Mouse (Mus musculus) naive thymus-derived CD4-positive, alpha-beta T cell, adult 2 months (primary cell): ENCODE data around the gene Dop1b.
A peak's percentile ranks its signal among the peaks of the same experiment; 100 is the strongest.
"Not testable (repeated sequence)": the region's sequence is repeated elsewhere in the genome, so short reads cannot be mapped to it uniquely, and the experiment has no call there.

Experiments used
- DNase-seq: peaks from one replicate; pipeline ENCODE4 v3.0.0-alpha.2; 2011; ENCODE audit warnings: low read depth

Dop1b gene

DNA sequence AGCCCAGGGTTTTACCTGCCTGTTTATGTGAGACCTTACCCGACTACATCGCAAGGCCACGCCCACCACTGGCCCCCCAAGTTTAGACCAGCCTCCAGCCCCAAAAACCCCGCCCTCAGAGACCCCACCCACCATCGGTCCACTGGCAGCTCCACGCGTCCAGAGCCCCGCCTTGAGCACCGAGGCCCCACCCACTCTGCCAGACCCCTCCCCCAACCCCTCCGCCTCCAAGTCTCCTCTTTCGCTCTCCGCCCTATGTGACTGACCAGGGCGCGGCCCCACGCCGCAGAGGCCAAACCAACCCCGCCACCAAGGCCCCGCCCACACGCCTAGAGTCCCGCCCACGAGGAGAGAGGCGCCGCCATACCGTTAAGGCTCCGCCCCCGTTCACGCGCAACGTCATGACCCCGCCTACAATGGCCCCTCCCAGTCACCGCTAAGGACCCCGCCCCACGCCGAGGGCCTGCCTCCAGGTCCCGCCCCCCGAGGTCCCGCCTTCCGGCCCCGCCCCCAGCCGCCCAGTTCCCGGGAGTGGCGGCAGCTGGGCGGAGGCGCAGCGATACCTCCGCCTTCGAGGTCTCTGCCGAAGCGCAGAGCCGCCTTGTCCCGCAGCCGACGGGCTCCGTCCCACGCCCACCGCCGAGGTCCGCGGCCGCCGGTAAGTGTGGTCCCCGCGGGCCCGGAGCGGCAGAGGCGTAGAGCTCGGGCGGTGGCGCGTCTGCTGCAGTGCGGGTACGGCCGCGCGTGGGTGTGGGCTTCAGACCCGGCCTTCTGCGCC, at the start of gene Dop1b:
Gene Dop1b (plus strand): TSS at position 494 of the 778 bp plus-strand sequence.
- peak; percentile 98 for DNase-seq

DNA sequence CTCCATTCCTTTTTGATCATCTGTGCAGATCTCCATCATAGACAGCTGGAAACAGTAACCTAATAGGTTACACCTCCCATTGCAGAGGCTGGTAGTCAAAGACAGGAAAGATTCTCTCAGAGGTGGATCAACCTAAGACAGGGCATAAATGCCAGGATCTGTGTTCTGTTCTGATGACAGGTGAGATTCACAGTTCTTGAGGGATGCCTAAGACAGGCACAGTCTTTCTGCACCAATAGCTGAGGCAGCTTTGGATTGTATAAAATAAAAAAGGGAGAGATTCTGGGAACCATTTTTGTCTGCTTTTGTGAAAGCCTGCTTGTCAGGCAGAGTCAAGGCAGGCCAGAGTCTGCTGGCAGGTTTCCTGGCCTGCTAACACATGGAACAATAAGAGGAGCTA, 43.7 kb upstream of the Dop1b start:
- no peak for DNase-seq

DNA sequence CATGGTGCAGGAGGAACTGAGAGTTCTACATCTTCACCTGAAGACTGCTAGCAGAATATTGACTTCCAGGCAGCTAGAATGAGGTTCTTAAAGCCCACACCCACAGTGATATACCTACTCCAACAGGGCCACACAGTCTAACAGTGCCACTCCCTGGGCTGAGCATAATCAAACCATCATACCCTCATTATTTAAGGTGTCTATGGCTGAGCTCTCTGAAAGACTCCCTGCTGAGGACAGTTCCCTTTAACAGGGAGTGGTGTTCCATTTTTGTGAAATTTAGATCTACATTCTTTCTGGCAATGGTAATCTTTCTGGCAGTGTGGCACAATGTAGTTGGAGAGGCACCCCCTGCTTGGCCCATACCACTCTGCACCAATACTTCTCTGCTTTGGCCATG, 42.2 kb upstream of the Dop1b start:
- no peak for DNase-seq

DNA sequence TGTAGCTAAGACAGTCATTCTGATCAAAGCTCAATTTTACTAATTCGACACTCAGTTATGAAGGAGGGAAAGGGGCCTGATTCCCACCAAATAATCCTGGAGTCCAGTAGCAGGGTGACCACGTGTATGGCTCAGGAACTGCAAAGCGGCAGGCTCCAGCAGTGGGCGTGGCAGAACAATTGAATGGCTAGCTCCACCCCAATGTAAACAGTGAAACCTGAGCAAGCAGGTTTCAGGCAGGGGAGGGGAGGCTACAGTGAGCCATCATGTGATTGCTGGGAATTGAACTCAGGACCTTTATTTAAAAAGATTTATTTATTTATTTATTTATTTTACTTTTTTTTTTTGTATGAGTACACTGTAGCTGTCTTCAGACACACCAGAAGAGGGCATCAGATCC, 41.2 kb upstream of the Dop1b start:
- DNase-seq = not testable (repeated sequence)

DNA sequence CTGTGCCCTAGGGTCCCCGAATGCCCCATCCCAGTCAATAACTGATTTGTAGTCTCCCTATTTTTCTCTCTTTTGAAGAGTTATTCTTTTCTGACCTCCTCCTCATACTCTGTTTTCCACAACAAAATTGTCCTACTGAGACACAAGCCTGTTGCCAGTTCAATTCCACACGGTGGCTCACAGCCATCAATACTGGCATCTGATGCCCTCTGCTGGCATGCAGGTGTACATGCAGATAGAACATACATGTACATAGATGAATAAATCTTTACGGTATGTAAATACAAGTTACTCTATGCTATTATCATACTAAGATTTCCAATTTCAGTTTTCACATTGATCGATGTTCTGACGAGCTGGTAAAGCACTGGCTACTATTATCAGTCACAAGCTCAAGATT, 40.6 kb upstream of the Dop1b start:
- DNase-seq = no peak

DNA sequence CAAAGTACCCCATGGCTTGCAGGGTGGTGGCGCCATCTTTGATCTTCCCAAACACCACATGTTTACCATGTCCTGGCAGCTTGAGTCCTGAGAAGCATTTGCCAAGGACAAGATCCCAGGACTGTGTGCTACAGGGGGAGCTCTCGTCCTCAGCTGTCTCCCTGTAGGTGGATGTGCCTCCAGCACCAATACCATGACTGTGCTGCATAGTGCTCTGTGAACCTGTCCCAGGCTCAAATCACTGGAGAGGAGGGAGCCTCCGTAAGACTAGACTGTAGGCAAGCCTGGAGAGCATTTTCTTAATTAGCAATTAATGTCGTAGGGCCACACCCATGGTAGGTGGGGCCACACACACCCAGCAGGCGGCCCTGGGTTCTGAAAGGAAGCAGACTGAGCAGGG, 35.3 kb upstream of the Dop1b start:
- no peak for DNase-seq

DNA sequence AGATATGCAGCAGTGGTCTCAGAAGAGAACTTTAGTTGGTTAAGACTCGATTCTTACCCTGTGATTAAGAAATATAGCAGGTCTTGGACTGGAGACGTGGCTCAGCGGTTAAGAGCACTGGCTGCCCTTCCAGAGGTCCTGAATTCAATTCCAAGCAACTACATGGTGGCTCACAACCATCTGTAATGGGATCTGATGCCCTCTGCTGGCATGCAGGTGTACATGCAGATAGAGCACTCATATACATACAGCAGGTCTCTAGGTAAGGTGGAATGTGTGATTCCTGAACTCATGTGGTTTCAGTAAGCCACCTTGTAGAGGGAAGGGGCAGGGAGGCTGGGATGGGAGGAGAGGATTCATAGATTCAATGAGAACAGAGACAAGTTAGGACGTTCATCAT, 33.5 kb upstream of the Dop1b start:
- no peak for DNase-seq

DNA sequence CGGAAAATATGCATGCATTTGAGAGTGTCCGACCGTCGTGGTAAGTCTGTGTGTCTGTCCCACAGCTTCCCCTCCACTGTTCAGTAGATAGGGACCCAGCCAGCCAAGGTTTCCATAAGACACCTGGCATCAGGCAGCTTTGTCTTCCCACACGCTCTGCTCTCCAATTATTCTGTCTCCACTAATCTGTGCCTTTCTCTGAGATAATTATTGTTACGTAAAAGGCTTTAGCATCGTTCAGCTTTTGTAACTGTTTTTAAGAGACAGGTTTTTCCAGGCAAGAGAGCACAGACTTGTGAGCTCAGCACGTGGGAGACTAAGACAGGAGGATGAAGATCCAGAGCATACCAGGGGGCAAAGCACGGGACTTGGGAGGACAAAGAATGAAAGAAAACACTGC, 32.5 kb upstream of the Dop1b start:
- DNase-seq = no peak

DNA sequence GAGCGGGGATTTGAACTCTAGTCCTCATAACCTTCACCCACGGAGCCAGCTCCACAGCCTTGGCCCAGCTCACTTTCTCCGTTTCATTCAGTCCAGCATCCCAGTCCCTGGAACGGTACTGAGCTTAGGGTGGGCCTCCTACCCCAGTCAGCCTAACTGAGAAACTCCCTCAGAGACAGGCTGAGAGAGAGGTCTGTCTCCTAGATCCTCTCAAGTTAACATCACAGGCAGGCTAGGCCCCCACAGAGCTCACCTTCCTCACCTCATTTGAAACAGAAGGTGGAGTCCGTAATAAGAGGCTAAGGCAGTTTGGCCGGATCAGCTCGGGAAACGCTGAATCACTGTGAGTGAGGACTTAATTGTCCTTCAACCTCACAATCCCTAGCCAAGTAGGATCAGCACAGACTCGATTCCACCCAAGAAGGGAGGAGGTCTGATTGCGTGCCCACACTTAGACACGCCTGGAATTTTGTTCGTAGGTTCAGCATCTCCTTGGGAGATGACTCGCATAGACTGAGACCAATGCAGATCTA, 29.5 kb upstream of the Dop1b start:
- no peak for DNase-seq

DNA sequence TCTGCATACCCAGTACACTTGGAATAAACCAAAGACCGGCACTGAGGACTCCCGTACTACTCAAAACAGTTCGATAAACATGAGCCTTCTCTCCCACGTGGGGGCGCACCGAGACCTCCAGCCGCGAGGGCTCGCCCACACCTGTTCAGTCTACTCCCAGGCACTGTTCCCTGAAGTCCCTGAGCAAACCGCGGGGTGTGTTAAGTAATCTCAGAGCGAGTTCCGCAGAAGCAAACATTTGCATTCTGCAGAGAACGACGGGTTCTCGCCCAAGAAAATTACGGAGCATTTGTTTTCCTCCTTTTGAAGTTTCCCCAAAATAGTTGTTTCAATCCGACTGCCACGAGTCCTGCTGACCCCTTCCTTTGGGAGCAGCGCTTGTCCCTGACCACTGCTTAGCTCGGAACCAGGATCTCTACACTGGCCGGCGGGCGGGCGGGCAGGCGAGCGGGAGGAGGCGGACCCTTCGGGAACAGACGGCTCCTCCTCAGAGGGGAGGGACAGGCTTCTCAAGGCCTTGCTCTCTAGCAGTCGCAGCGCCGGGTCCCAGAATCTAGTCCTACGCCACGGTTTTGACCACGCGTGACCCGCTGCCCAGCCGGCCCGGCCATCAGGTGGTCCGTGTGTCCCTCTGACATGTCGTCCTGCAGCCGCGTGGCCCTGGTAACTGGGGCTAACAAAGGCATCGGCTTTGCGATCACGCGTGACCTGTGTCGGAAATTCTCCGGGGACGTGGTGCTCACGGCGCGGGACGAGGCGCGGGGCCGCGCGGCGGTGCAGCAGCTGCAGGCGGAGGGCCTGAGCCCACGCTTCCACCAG, 28.8 kb upstream of the Dop1b start, which contains the start of gene Cbr3:
Gene Cbr3 (plus strand): TSS at position 527 of the 819 bp plus-strand sequence.
- DNase-seq = peak; percentile 75

DNA sequence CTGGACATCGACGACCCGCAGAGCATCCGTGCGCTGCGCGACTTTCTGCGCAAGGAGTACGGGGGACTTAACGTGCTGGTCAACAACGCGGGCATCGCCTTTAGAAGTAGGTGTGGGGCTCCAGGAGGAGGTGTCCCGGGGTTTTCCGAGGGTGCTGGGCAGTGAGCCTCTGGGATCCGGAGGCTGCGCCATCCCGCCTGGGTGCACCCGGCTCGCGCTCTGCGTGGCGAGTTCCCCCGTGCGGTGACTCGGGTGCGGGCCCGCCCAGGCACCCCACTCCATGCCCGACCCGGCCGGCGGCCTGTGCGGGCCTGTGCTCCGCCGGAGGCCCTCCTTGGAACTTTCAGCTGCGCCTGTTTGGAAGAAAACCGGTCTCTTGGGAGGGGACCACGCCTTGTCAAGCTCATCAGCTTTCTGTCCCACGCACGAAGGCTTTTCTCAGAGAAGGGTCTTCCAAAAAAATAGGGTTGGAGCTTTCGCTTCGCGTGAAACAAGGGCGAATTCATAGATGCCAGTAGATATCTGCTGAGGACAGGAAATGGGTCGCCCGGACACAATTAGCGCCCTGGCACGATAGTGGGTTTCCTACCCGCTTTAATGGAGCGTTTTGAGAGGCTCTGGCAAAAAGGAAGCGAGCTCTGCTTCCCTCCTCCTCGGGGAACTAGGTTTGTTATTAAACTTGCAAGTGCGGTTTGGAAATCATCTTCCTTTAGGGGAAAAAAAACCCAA, 28.0 kb upstream of the Dop1b start:
- peak; percentile 33 for DNase-seq

DNA sequence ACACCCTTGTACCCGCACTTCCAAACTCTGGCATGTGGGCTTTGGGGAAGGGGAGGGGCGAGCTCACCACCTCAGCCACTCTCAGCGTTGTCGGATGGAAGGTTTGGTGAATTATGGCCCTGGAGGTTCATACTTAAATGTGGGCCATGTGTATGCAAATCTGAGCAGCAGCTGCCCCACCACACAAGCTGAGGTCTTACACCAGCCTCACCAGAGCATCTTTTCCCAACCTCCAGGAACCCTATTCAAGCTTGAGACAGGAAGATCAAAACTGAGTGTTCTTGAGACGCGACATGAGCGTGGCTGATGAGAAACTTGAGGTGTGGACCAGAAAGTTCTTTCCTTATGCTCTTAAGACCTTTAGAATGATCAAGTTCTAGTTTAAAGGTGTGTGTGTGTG, 27.3 kb upstream of the Dop1b start:
- peak; percentile 22 for DNase-seq

DNA sequence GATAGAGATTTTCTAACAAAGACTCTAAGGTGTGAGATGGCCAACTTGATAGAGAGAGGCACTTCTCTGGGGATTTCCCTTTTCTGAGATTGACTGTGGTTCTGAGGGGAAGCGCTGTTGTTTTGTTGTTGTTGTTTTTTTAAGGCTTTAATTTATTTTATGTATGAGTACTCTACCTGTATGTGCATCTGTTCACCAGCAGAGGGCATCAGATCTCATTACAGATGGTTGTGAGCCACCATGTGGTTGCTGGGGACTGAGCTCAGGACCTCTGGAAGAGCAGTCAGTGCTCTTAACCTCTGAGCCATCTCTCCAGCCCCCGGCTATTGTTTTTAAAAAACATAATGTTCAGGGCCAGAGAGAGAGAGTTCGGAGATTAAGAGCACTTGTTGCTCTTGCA, 25.9 kb upstream of the Dop1b start:
- DNase-seq = peak; percentile 24

DNA sequence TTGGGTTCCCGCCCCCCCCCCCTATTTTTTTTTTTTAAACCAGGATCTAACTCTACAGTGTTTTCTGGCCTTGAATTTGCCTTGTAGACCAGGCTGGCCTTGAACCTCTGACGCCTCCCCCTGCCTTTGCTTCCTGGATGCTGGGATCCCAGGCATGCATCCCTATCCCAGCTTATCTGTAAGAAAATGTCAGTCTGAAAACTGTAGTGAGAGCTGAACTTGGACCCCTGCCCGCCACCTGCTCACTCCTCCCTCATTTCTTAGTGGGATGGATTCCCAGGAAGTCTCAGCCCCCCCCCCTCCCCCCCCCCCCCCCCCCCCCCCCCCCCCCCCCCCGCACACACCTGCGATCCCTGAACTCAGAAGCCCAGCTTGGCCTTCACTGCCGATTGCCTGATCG, 25.3 kb upstream of the Dop1b start:
- no peak for DNase-seq

DNA sequence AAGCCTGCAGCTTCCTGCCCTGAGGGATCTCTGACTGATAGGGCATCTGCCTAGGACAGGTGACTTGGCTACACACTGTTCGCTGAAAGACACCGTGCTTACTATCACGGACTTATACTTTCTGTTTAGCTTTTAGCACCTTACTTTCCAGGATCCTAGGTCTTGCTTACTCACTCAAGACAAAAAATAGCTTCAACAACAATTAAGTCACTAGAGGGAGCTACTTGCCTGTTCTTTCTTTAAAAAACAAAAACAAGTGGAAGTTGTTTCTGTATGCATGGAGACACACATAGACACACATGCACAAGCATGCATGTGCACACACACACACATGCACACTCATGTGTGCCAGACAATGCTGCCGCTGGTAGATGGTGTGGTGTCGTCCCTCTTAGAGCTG, 24.8 kb upstream of the Dop1b start:
- DNase-seq = peak; percentile 84

DNA sequence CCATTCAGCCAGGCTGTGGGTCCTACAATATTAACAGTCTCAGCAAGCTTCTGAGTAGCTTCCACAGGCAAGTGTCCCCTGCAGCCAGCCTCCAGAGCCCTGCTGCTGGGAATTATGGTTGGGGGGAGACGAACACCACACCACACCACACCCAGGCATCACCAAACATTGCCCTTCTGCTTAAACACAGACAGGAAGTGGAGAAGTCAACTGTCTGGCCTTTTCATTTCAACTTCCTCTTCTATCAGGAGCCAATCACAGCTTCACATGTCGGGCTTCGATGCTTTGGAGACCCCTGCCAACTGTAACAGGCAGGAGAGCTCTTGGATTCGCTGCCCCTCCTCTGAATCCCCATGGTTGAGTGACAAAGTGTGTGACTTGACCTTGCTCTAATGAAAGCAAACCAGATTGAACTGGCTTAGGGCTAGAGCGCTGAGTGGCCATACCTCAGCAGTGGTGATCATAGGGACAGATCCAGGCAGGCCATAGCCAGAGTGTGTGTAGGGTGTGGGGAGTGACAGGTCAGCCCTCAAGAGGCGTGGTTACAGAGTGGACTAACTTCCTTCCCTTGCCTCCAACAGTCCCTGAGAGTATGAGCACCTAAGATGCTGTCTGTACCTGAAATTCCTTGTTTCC, 20.4 kb upstream of the Dop1b start:
- no peak for DNase-seq

DNA sequence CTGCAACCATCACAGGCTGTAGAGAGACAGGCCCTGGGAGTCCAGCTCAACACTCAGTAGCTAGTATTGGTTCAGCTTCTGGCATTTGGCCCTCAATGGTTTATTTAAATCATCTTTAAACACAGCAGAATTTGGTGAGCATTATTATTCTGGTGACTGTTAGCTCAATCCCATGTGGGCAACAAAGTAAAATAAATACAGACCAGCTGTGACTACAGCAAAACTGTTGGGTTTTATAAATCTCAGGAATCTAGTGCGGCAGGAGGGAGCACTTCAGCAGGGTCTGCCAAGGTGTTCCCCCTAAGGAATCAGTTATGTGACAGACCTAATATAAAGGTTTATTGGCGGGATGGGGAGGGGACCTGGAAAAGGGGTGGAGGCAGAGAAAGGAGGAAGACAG, 19.0 kb upstream of the Dop1b start:
- no peak for DNase-seq

DNA sequence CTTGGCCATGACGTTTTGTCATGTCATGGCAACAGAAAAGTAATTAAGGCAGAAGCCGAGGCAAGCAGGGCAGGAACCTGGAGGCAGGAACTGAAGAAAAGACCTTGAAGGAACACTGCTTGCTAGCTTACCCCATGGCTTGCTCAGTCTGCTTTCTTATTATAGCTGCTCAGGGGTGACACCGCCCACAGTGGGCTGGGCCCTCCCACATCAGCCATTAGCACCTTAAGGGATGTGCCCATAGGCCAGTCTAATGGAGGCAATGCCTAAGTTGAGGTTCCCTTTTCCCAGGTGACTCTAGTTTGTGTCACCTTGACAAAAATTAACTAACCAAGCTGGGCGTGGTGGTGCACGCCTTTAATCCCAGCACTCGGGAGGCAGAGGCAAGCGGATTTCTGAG, 4.6 kb upstream of the Dop1b start:
- DNase-seq = no peak

DNA sequence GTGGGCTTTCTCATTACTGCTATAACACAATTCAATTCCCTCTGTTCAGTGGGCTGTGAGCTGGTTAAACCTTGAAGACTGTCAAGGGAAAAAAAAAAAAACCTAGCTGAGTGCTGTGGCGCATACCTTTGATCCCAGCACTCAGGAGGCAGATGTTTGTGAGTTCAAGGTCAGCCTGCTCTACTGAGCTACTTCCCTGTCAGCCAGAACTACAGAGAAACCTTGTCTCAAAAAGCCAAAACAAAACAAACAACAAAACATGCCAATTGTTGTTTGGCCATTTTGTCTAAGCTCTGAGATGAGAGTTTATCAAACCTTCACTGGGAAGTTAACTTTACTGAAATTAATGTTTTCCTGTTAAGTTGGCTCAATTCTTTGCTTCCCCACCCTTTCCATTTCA, 2.5 kb upstream of the Dop1b start:
- no peak for DNase-seq

DNA sequence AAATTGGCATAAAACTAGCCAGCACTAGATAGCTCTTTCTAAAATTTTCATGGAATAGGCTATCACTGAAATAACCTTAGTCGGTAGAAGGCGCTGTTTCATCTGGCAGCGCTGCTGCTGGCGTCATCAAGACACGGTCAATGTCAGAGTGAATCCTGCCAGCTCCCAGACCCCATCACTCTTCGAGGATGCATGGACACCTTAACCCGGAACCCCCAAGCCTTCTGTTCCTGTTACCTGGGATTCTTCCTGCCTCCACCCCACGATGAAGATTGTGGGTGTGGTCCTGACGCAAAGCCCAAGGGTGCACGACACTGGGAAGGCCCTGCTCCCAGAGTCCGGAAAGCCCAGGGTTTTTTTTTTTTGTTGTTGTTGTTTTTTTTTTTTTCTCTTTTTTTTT, 780 bp upstream of the Dop1b start:
- DNase-seq = peak; percentile 91

DNA sequence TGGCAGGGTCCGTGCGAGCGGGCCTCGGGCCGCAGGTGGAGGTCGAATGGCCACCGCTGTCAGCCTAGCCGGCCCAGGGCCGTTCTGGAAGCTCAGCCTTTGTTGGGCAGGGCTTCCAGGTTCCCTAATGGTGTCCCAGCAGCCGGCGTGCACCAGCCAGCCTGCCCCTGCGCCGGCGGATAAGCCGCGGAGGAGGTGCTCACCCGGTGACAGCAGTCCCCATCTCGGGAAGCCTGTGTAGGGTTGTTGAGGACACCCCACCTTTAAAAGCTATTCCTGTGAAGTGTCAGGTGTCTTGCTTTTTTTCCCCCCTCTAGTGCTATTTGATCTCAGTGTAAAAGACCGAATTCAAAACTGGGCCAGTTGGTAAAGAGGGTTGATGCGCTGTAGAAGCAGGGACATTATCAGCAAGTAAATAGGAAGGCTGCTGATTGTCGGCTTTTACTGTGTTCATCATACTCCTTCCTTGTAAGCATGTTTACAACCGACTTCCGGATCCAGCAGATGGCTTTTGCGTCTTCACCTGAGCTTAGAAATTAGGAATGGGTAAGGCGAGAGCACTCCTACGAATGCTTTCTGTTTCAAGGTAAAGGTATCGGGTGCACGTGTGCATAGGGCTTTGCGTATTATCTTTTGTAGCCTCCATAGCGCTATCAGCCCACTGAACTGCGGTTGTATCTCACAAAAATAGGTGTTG, 633 bp downstream of the Dop1b start:
- no peak for DNase-seq
